10 mouse cellular contexts compared by ENCODE assay signal in genomic region chr2:170176284-170176926, GRCm38 (mm10). TPM values are rescaled to one million over a fixed set of nuclear protein-coding genes. Genes with fewer than 3 reads are reported as not detected.
DNase-seq lines count a peak whose midpoint lies in the region; ATAC-seq and TF ChIP-seq lines count a peak whose summit lies in the region.
"Had no signal": no experiment of that assay in that cellular context is flagged by ENCODE, and none has a peak within 500 bp of the region (broad histone marks: within the 10 kb centered on the region; RNA-seq: fewer than 3 reads in every experiment).

No protein-coding gene starts in this region.

- no peak for ATAC-seq in heart, embryonic 11.5 days (replicated peaks; ENCODE audit: insufficient number of reproducible peaks, low FRiP score, low TSS enrichment)
- no peak for ATAC-seq in hindbrain, postnatal 0 days
- ATAC-seq in neural tube, embryonic 14.5 days (ENCODE audit: low read depth), result peak; percentile 41; the same call in 1 of the 2 replicates

- 23% methylated on average over 5 of the region's 8 CpGs for WGBS in heart, embryonic 10.5 days
- WGBS in heart, embryonic 11.5 days (ENCODE audit: insufficient replicate concordance), result 31% methylated on average over 5 of the region's 8 CpGs
- 30% methylated on average over 5 of the region's 8 CpGs for WGBS in hindbrain, postnatal 0 days
- 16% methylated on average over 5 of the region's 8 CpGs for WGBS in neural tube, embryonic 14.5 days

- H3K4me3 ChIP-seq in heart, embryonic 10.5 days, result 0 out of 2 replicates have a peak overlapping the region, but pooled peaks have one; percentile 15
- H3K4me3 ChIP-seq in heart, embryonic 11.5 days (ENCODE audit: low read depth, low read length), result no peak overlapping the region
- H3K4me3 ChIP-seq in hindbrain, postnatal 0 days (ENCODE audit: low read length), result no peak overlapping the region
- no peak overlapping the region for H3K4me3 ChIP-seq in neural tube, embryonic 14.5 days (ENCODE audit: low read depth, low read length)
- H3K4me3 ChIP-seq: embryonic facial prominence, embryonic 13.5 days had no signal

- 0 out of 2 replicates have a peak, but pooled peaks cover 3% of the 10 kb centered on the region for H3K27me3 ChIP-seq in heart, embryonic 10.5 days (ENCODE audit: insufficient read depth, poor library complexity, severe bottlenecking)
- H3K27me3 ChIP-seq in heart, embryonic 11.5 days (ENCODE audit: control insufficient read depth, insufficient read depth, low read length), result no peaks in the 10 kb centered on the region
- no peaks in the 10 kb centered on the region for H3K27me3 ChIP-seq in hindbrain, postnatal 0 days (ENCODE audit: insufficient read depth, low read length)
- no peaks in the 10 kb centered on the region for H3K27me3 ChIP-seq in neural tube, embryonic 14.5 days (ENCODE audit: control insufficient read depth, insufficient read depth, low read length)
- H3K27me3 ChIP-seq: embryonic facial prominence, embryonic 13.5 days had no signal

- no peak for TF ChIP-seq CTCF in hindbrain, postnatal 0 days (IDR thresholded peaks at IDR 0.05; ENCODE audit: low read depth)

- no peaks in the 10 kb centered on the region for H3K9me3 ChIP-seq in heart, embryonic 10.5 days
- H3K9me3 ChIP-seq in heart, embryonic 11.5 days (replicated peaks; ENCODE audit: control insufficient read depth, low read length), result no peaks in the 10 kb centered on the region
- no peaks in the 10 kb centered on the region for H3K9me3 ChIP-seq in hindbrain, postnatal 0 days (ENCODE audit: low read length)
- no peaks in the 10 kb centered on the region for H3K9me3 ChIP-seq in neural tube, embryonic 14.5 days (ENCODE audit: control insufficient read depth, low read length)
- H3K9me3 ChIP-seq: embryonic facial prominence, embryonic 13.5 days had no signal

- H3K36me3 ChIP-seq in heart, embryonic 10.5 days, result no peaks in the 10 kb centered on the region
- H3K36me3 ChIP-seq in heart, embryonic 11.5 days (ENCODE audit: control insufficient read depth, insufficient read depth, low read length), result no peaks in the 10 kb centered on the region
- no peaks in the 10 kb centered on the region for H3K36me3 ChIP-seq in hindbrain, postnatal 0 days (ENCODE audit: insufficient read depth, low read length)
- H3K36me3 ChIP-seq in neural tube, embryonic 14.5 days (ENCODE audit: control insufficient read depth, insufficient read depth, low read length), result no peaks in the 10 kb centered on the region
- H3K36me3 ChIP-seq: embryonic facial prominence, embryonic 13.5 days had no signal

- no peak overlapping the region for H3K9ac ChIP-seq in heart, embryonic 11.5 days (ENCODE audit: low read depth, low read length)
- no peak overlapping the region for H3K9ac ChIP-seq in hindbrain, postnatal 0 days (replicated peaks; ENCODE audit: low read length)
- H3K9ac ChIP-seq in neural tube, embryonic 14.5 days (replicated peaks; ENCODE audit: low read depth, low read length), result no peak overlapping the region
- H3K9ac ChIP-seq: embryonic facial prominence, embryonic 13.5 days had no signal

- H3K4me2 ChIP-seq in heart, embryonic 11.5 days, result no peak overlapping the region
- H3K4me2 ChIP-seq in hindbrain, postnatal 0 days (ENCODE audit: low read depth, low read length), result no peak overlapping the region
- H3K4me2 ChIP-seq in neural tube, embryonic 14.5 days (ENCODE audit: low read depth, low read length), result no peak overlapping the region
- H3K4me2 ChIP-seq: embryonic facial prominence, embryonic 13.5 days had no signal

- no peak for DNase-seq in heart, embryonic 10.5 days (ENCODE audit: low spot score)
- DNase-seq in retina, embryonic 14.5 days (ENCODE audit: low spot score), result peak; percentile 50
- DNase-seq in retina, postnatal 1 day, result no peak
- DNase-seq in hindbrain, postnatal 0 days (ENCODE audit: low spot score), result peak; percentile 9
- DNase-seq in gastrocnemius, postnatal 4 days (ENCODE audit: low spot score in 2 of 2), result no peak
- no peak for DNase-seq in kidney, postnatal 4 days
- DNase-seq: gastrocnemius, postnatal 14 days had no signal

- peaks cover 52% of the 10 kb centered on the region for H3K4me1 ChIP-seq in heart, embryonic 10.5 days
- peaks cover 18% of the 10 kb centered on the region for H3K4me1 ChIP-seq in heart, embryonic 11.5 days (ENCODE audit: control insufficient read depth, insufficient read depth, low read length)
- peaks cover 5% of the 10 kb centered on the region; the same call in 1 of the 2 replicates for H3K4me1 ChIP-seq in hindbrain, postnatal 0 days (ENCODE audit: insufficient read depth, low read length)
- H3K4me1 ChIP-seq in neural tube, embryonic 14.5 days (ENCODE audit: control insufficient read depth, insufficient read depth, low read length), result 0 out of 2 replicates have a peak, but pooled peaks cover 4% of the 10 kb centered on the region

- peak overlapping the region; percentile 78 for H3K27ac ChIP-seq in heart, embryonic 10.5 days
- no peak overlapping the region; the same call in 1 of the 2 replicates for H3K27ac ChIP-seq in heart, embryonic 11.5 days (ENCODE audit: low read depth, low read length)
- H3K27ac ChIP-seq in hindbrain, postnatal 0 days, result no peak overlapping the region
- H3K27ac ChIP-seq in neural tube, embryonic 14.5 days (ENCODE audit: low read depth, low read length), result no peak overlapping the region

RNA-seq across cellular contexts. Expression of gene Zfp217, which starts 28.5 kb away (rescaled TPM):
- 3.2 and 3.7 TPM in 2 replicates for polyA plus RNA-seq in heart, embryonic 10.5 days (2016; fragmentation: Nextera tagmentation; extraction: Ambion mirVana)
- polyA plus RNA-seq in heart, embryonic 11.5 days (2014; fragmentation: Nextera tagmentation; extraction: Ambion mirVana), result 2.9 and 3.7 TPM in 2 replicates
- 3.5 and 8.5 TPM in 2 replicates for total RNA-seq in hindbrain, postnatal 0 days (2014; rRNA removed)
- polyA plus RNA-seq in hindbrain, postnatal 0 days (2015; fragmentation: Nextera tagmentation; extraction: Ambion mirVana), result 0.59 and 0.61 TPM in 2 replicates
- 1.1 and 2.4 TPM in 2 replicates for polyA plus RNA-seq in neural tube, embryonic 14.5 days (2014; fragmentation: Nextera tagmentation; extraction: Ambion mirVana)
- 10 to 100 TPM; 14.1 to 15.1 TPM for total RNA-seq in gastrocnemius, postnatal 4 days (2021)

Comparison
In these comparisons a context has a peak if more than half of its experiments do, and no peak if none do; other contexts are left out.
1. DNase-seq: peak in retina, embryonic 14.5 days (single experiment) and hindbrain, postnatal 0 days (single experiment); none in heart, embryonic 10.5 days (single experiment), retina, postnatal 1 day (single experiment), gastrocnemius, postnatal 4 days (0 of 2) and kidney, postnatal 4 days (0 of 2).